Mouse (Mus musculus): ENCODE results near the gene Gfod2.

Gene Gfod2

GRCm38 (mm10) chr8:105758277-105759108, at the start of gene Gfod2:
TSS of gene Gfod2 (minus strand) at chr8:105758664.
- DNase-seq: peak; percentile 98

GRCm38 (mm10) chr8:105807766-105808165, 49.3 kb upstream of the Gfod2 start:
- no peak for DNase-seq

GRCm38 (mm10) chr8:105805964-105806363, 47.5 kb upstream of the Gfod2 start:
- DNase-seq: no peak

- DNase-seq: no peak
These were observed 46.9 kb upstream of the Gfod2 start for GRCm38 (mm10) chr8:105805346-105805745.

- no peak for DNase-seq
These were observed 46.3 kb upstream of the Gfod2 start for GRCm38 (mm10) chr8:105804797-105805196.

GRCm38 (mm10) chr8:105801153-105801904, 42.9 kb upstream of the Gfod2 start:
- DNase-seq: no peak

GRCm38 (mm10) chr8:105799091-105799812, 40.8 kb upstream of the Gfod2 start:
- peak; percentile 91 to 94 for DNase-seq

GRCm38 (mm10) chr8:105798408-105798807, 39.9 kb upstream of the Gfod2 start:
- no peak for DNase-seq

GRCm38 (mm10) chr8:105795785-105796184, 37.3 kb upstream of the Gfod2 start:
- peak; percentile 20 to 57 for DNase-seq

- DNase-seq: peak in 1 of 2 experiments; percentile 64
These were observed 35.6 kb upstream of the Gfod2 start for GRCm38 (mm10) chr8:105794009-105794598.

- DNase-seq: no peak
These were observed 34.9 kb upstream of the Gfod2 start for GRCm38 (mm10) chr8:105793331-105793730.

GRCm38 (mm10) chr8:105789626-105790025, 31.2 kb upstream of the Gfod2 start:
- DNase-seq: no peak

GRCm38 (mm10) chr8:105788927-105789326, 30.5 kb upstream of the Gfod2 start:
- no peak for DNase-seq

- DNase-seq: peak; percentile 46 to 57
These were observed 29.8 kb upstream of the Gfod2 start for GRCm38 (mm10) chr8:105788241-105788640.

- no peak for DNase-seq
These were observed 21.8 kb upstream of the Gfod2 start for GRCm38 (mm10) chr8:105780298-105780697.

- DNase-seq: no peak
These were observed 19.4 kb upstream of the Gfod2 start for GRCm38 (mm10) chr8:105777833-105778232.

GRCm38 (mm10) chr8:105774498-105774897, 16.0 kb upstream of the Gfod2 start:
- DNase-seq: no peak

GRCm38 (mm10) chr8:105773441-105773861, 15.0 kb upstream of the Gfod2 start:
- no peak for DNase-seq

- DNase-seq: no peak
These were observed 13.1 kb upstream of the Gfod2 start for GRCm38 (mm10) chr8:105771398-105772175.

- no peak for DNase-seq
These were observed 12.1 kb upstream of the Gfod2 start for GRCm38 (mm10) chr8:105770609-105771008.

- no peak for DNase-seq
These were observed 10.2 kb upstream of the Gfod2 start for GRCm38 (mm10) chr8:105768485-105769257.
